Mouse (Mus musculus) stomach, postnatal 0 days (tissue): ENCODE measurements around the gene Aifm2.

Experiments used
- CTCF ChIP-seq: IDR thresholded peaks from 2 replicates; pipeline ENCODE4 v1.5.1; 2016; ENCODE audit warnings: antibody characterized with exemption, low read depth, mild to moderate bottlenecking, moderate library complexity
- EP300 ChIP-seq: optimal IDR thresholded peaks from 2 replicates; pipeline ENCODE3; 2016; ENCODE audit warnings: antibody characterized with exemption

DNA sequence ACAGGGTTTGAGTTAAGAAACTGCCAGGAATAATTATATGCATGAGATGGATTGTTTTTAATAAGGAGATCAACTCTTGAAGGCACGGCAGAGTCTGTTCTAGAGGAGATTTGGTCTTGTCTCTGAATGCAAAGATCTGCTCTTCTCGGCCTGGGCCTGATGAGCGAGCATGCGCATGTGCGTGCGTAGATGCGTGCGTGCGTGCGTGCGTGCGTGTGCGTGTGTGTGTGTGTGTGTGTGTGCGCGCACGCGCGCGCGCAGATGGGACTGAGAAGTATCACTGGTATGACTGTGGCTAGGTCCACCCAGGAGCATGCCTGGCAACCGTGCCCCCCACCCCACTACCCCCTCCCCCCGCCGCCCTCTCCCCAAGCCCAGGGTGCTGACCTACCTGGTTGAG lies 38.0 kb downstream of the Aifm2 start:
- no peak for TF ChIP-seq CTCF
- TF ChIP-seq EP300, result no peak
